Mouse (Mus musculus): ENCODE measurements around the gene Nrf1. TPM values are rescaled to one million over a fixed set of nuclear protein-coding genes. Genes with fewer than 3 reads are reported as not detected.

Nrf1 gene
- polyA plus RNA-seq, 1 experiment from 2014 or later, result 33.2 TPM

GRCm38 (mm10) chr6:30174461-30175224, 126.9 kb downstream of the Nrf1 start:
- WGBS, result 2% methylated on average over 33 of the region's 33 CpGs
- Histone ChIP-seq H3K4me1 (replicated peaks; ENCODE audit: control insufficient read depth, insufficient read depth, low read length) (peaks cover 17% of the 10 kb centered on the region; the same call in 1 of the 2 replicates), H3K27ac (no peak overlapping the region), H3K27me3 (ENCODE audit: control insufficient read depth, insufficient read depth, low read length) (peaks cover 98% of the 10 kb centered on the region), H3K9me3 (ENCODE audit: control insufficient read depth, low read length) (no peaks in the 10 kb centered on the region), H3K9ac (no peak overlapping the region), H3K4me2 (replicated peaks) (peak overlapping the region; percentile 34), H3K4me3 (replicated peaks; ENCODE audit: low read length) (peak overlapping the region; percentile 17), H3K36me3 (replicated peaks; ENCODE audit: control insufficient read depth, insufficient read depth) (no peaks in the 10 kb centered on the region)
- DNase-seq (ENCODE audit: low spot score) (no peak), ATAC-seq (ENCODE audit: low FRiP score) (no peak)

DNA sequence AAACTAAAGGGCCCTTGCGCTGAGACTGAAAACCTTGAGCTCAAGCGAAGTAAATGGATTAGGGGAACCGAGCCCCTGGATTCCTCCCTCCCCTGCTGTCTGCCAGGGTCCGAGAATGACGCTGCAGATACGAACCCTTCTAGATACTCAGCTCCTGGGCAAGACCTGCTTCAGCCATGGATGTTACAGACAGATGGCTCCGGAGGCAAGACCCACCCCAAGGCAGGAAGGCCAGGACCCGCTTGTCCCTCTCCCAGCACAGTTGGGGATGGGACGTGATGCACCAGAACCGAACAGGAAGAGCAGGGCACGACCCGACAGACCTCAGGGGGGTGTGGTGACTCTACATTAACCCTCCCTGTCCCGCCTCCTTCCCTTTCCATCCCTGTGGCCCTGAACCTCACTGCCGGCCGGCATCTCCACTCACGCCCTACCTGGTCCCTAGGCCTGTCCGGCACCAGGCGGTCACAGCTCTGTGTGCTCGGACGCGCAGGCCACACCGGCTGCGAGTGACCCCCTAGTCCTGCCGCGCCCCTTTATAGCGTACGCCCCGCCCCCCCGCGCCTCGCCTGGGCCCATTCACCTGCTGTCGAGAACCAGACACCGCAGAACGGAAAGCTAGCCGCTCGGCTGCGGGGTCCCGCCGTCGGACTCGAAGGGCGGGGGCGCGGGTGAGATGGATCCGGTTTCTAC, 127.6 kb downstream of the Nrf1 start:
- Histone ChIP-seq H3K4me1 (replicated peaks; ENCODE audit: control insufficient read depth, insufficient read depth, low read length) (peaks cover 17% of the 10 kb centered on the region; the same call in 1 of the 2 replicates), H3K36me3 (replicated peaks; ENCODE audit: control insufficient read depth, insufficient read depth) (no peaks in the 10 kb centered on the region), H3K27ac (no peak overlapping the region), H3K4me3 (replicated peaks; ENCODE audit: low read length) (peak overlapping the region; percentile 13), H3K9ac (no peak overlapping the region), H3K4me2 (replicated peaks) (peak overlapping the region; percentile 31), H3K27me3 (ENCODE audit: control insufficient read depth, insufficient read depth, low read length) (peaks cover 98% of the 10 kb centered on the region), H3K9me3 (ENCODE audit: control insufficient read depth, low read length) (no peaks in the 10 kb centered on the region)
- WGBS, result 1% methylated on average over 45 of the region's 45 CpGs
- DNase-seq (ENCODE audit: low spot score) (no peak), ATAC-seq (ENCODE audit: low FRiP score) (no peak)

- peak overlapping the region; percentile 13; the same call in 1 of the 2 replicates for H3K4me3 ChIP-seq (replicated peaks; ENCODE audit: low read length)
- DNase-seq (ENCODE audit: low spot score) (no peak), ATAC-seq (ENCODE audit: low FRiP score) (no peak)
- peak overlapping the region; percentile 31 for H3K4me2 ChIP-seq (replicated peaks)
- H3K27me3 ChIP-seq (ENCODE audit: control insufficient read depth, insufficient read depth, low read length), result peaks cover 98% of the 10 kb centered on the region
- peaks cover 17% of the 10 kb centered on the region; the same call in 1 of the 2 replicates for H3K4me1 ChIP-seq (replicated peaks; ENCODE audit: control insufficient read depth, insufficient read depth, low read length)
- H3K36me3 ChIP-seq (replicated peaks; ENCODE audit: control insufficient read depth, insufficient read depth), result no peaks in the 10 kb centered on the region
- no peak overlapping the region for H3K27ac ChIP-seq
- under 1% methylated on average over 28 of the region's 28 CpGs for WGBS
- H3K9ac ChIP-seq, result no peak overlapping the region
- H3K9me3 ChIP-seq (ENCODE audit: control insufficient read depth, low read length), result no peaks in the 10 kb centered on the region
These were observed 128.2 kb downstream of the Nrf1 start for GRCm38 (mm10) chr6:30175918-30176421.

GRCm38 (mm10) chr6:30176496-30176895, 128.7 kb downstream of the Nrf1 start:
- Histone ChIP-seq H3K27ac (no peak overlapping the region), H3K4me2 (replicated peaks) (no peak overlapping the region), H3K36me3 (replicated peaks; ENCODE audit: control insufficient read depth, insufficient read depth) (no peaks in the 10 kb centered on the region), H3K4me1 (replicated peaks; ENCODE audit: control insufficient read depth, insufficient read depth, low read length) (peaks cover 17% of the 10 kb centered on the region; the same call in 1 of the 2 replicates), H3K4me3 (replicated peaks; ENCODE audit: low read length) (no peak overlapping the region), H3K27me3 (ENCODE audit: control insufficient read depth, insufficient read depth, low read length) (peaks cover 98% of the 10 kb centered on the region), H3K9me3 (ENCODE audit: control insufficient read depth, low read length) (no peaks in the 10 kb centered on the region), H3K9ac (no peak overlapping the region)
- WGBS, result 3% methylated on average over 12 of the region's 12 CpGs
- no peak for DNase-seq (ENCODE audit: low spot score)
- no peak for ATAC-seq (ENCODE audit: low FRiP score)

DNA sequence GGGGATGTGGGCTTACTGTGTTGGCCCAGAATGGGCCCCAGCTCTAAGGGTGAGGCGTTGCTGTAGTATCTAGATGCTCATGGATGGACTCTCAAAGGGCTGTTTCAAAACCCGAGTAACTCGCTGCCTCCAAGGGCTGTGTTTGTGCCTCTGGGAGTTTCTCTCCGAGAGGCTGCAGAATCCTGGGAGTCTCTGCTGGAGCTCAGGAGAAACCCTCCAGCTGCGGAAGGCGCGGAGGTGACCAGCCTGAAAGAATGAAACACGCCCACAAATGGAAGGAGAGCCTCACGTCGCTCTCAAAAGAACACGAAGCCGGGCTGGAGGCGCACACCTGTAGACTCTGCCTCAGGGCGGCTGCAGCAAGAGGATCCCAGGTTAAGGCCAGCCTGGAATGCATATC, 129.5 kb downstream of the Nrf1 start:
- no peak overlapping the region for H3K4me2 ChIP-seq (replicated peaks)
- H3K27me3 ChIP-seq (ENCODE audit: control insufficient read depth, insufficient read depth, low read length), result peaks cover 95% of the 10 kb centered on the region
- H3K4me1 ChIP-seq (replicated peaks; ENCODE audit: control insufficient read depth, insufficient read depth, low read length), result peaks cover 17% of the 10 kb centered on the region; the same call in 1 of the 2 replicates
- no peaks in the 10 kb centered on the region for H3K9me3 ChIP-seq (ENCODE audit: control insufficient read depth, low read length)
- no peak overlapping the region for H3K27ac ChIP-seq
- DNase-seq (ENCODE audit: low spot score) (no peak), ATAC-seq (ENCODE audit: low FRiP score) (no peak)
- 2% methylated on average over 14 of the region's 14 CpGs for WGBS
- no peaks in the 10 kb centered on the region for H3K36me3 ChIP-seq (replicated peaks; ENCODE audit: control insufficient read depth, insufficient read depth)
- H3K4me3 ChIP-seq (replicated peaks; ENCODE audit: low read length), result no peak overlapping the region
- H3K9ac ChIP-seq, result no peak overlapping the region

GRCm38 (mm10) chr6:30178023-30178639, 130.3 kb downstream of the Nrf1 start:
- Histone ChIP-seq H3K4me1 (replicated peaks; ENCODE audit: control insufficient read depth, insufficient read depth, low read length) (peaks cover 17% of the 10 kb centered on the region; the same call in 1 of the 2 replicates), H3K27ac (no peak overlapping the region), H3K27me3 (ENCODE audit: control insufficient read depth, insufficient read depth, low read length) (peaks cover 94% of the 10 kb centered on the region), H3K9me3 (ENCODE audit: control insufficient read depth, low read length) (no peaks in the 10 kb centered on the region), H3K4me3 (replicated peaks; ENCODE audit: low read length) (no peak overlapping the region), H3K9ac (no peak overlapping the region), H3K36me3 (replicated peaks; ENCODE audit: control insufficient read depth, insufficient read depth) (no peaks in the 10 kb centered on the region), H3K4me2 (replicated peaks) (no peak overlapping the region)
- DNase-seq (ENCODE audit: low spot score), result no peak
- no peak for ATAC-seq (ENCODE audit: low FRiP score)
- 3% methylated on average over 26 of the region's 27 CpGs for WGBS

DNA sequence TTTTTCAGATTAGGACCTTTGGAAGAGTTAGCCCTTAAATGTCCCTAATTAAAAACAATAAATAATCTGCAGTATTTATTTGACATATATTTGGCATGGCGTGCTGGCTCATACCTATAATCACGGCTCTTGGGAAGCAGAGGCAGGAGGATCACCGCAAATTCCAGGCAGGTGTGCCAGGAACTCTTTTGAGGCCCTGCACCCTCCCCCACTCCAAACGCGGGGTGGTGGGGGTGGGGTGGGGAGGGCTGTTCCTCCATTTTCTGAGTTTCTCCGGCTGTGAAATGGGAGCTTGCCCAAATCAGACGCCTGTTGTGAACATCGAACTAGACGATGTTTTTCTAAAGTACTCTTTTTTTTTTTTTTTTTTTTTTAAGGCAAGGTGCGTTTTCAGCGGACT, 131.3 kb downstream of the Nrf1 start:
- Histone ChIP-seq H3K27me3 (ENCODE audit: control insufficient read depth, insufficient read depth, low read length) (peaks cover 85% of the 10 kb centered on the region), H3K27ac (no peak overlapping the region), H3K9ac (no peak overlapping the region), H3K36me3 (replicated peaks; ENCODE audit: control insufficient read depth, insufficient read depth) (no peaks in the 10 kb centered on the region), H3K4me1 (replicated peaks; ENCODE audit: control insufficient read depth, insufficient read depth, low read length) (peaks cover 10% of the 10 kb centered on the region; the same call in 1 of the 2 replicates), H3K4me3 (replicated peaks; ENCODE audit: low read length) (no peak overlapping the region), H3K4me2 (replicated peaks) (no peak overlapping the region), H3K9me3 (ENCODE audit: control insufficient read depth, low read length) (peaks cover 3% of the 10 kb centered on the region; the same call in 1 of the 2 replicates)
- no peak for DNase-seq (ENCODE audit: low spot score)
- WGBS, result 24% methylated on average over 11 of the region's 11 CpGs
- ATAC-seq (ENCODE audit: low FRiP score), result no peak

- 0 out of 2 replicates have a peak, but pooled peaks have one; percentile 28 for ATAC-seq (ENCODE audit: low FRiP score)
- WGBS, result 22% methylated on average over 2 of the region's 2 CpGs
These were observed 132.5 kb downstream of the Nrf1 start for GRCm38 (mm10) chr6:30180321-30180720.

DNA sequence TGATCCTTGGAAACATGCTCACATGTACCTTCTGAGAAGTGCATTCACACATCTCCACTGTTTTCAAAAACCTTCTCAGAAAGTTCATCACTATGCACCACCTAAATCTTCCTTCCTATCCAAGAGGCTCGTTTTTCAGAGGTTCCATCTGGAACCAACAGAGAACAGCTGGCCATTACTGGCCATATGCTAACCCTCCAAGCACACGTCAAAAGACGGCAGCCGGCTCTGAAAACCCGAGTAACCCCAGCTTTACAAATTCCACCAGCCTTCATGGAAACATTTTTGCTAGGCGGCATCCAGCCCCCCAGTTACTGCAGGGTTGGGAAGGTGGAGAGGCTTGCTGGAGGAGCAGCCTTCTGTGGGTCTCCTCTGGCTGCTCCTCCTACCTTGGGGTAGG, 134.2 kb downstream of the Nrf1 start:
- no peak overlapping the region for H3K4me2 ChIP-seq (replicated peaks)
- ATAC-seq (ENCODE audit: low FRiP score) (no peak), DNase-seq (ENCODE audit: low spot score) (no peak)
- H3K36me3 ChIP-seq (replicated peaks; ENCODE audit: control insufficient read depth, insufficient read depth), result no peaks in the 10 kb centered on the region
- WGBS, result 59% methylated on average over 6 of the region's 6 CpGs
- H3K27ac ChIP-seq, result no peak overlapping the region
- no peaks in the 10 kb centered on the region for H3K4me1 ChIP-seq (replicated peaks; ENCODE audit: control insufficient read depth, insufficient read depth, low read length)
- peaks cover 56% of the 10 kb centered on the region for H3K27me3 ChIP-seq (ENCODE audit: control insufficient read depth, insufficient read depth, low read length)
- H3K9me3 ChIP-seq (ENCODE audit: control insufficient read depth, low read length), result peaks cover 3% of the 10 kb centered on the region; the same call in 1 of the 2 replicates
- no peak overlapping the region for H3K4me3 ChIP-seq (replicated peaks; ENCODE audit: low read length)
- no peak overlapping the region for H3K9ac ChIP-seq

More at GRCm38 (mm10) chr6:30180321-30180720, 132.5 kb downstream of the Nrf1 start:
- Histone ChIP-seq H3K4me1 (replicated peaks; ENCODE audit: control insufficient read depth, insufficient read depth, low read length) (peaks cover 7% of the 10 kb centered on the region; the same call in 1 of the 2 replicates), H3K27me3 (ENCODE audit: control insufficient read depth, insufficient read depth, low read length) (peaks cover 74% of the 10 kb centered on the region), H3K9ac (no peak overlapping the region), H3K27ac (no peak overlapping the region), H3K36me3 (replicated peaks; ENCODE audit: control insufficient read depth, insufficient read depth) (no peaks in the 10 kb centered on the region), H3K4me3 (replicated peaks; ENCODE audit: low read length) (no peak overlapping the region), H3K4me2 (replicated peaks) (no peak overlapping the region), H3K9me3 (ENCODE audit: control insufficient read depth, low read length) (peaks cover 3% of the 10 kb centered on the region; the same call in 1 of the 2 replicates)
- DNase-seq (ENCODE audit: low spot score), result no peak

Data from hindbrain, embryonic 14.5 days (tissue).